Mouse (Mus musculus): ENCODE results near the gene Rph3a. TPM values are rescaled to one million over a fixed set of nuclear protein-coding genes. Genes with fewer than 3 reads are reported as not detected.

The Rph3a gene
- 100 to 1,000 TPM; 199 to 216 (median 211) TPM for total RNA-seq (2022)

- DNase-seq (ENCODE audit: low spot score in 2 of 2), result no peak
Measured at GRCm38 (mm10) chr5:121009811-121010569, at the start of gene Rph3a. Rph3a (minus strand) TSS chr5:121010092.

GRCm38 (mm10) chr5:121058261-121058660 lies 48.4 kb upstream of the Rph3a start:
- DNase-seq (ENCODE audit: low spot score in 2 of 2), result no peak

- no peak for DNase-seq (ENCODE audit: low spot score in 2 of 2)
Measured at GRCm38 (mm10) chr5:121053886-121054285, 44.0 kb upstream of the Rph3a start.

- DNase-seq (ENCODE audit: low spot score in 2 of 2), result no peak
Measured at GRCm38 (mm10) chr5:121041791-121042190, 31.9 kb upstream of the Rph3a start.

GRCm38 (mm10) chr5:121039465-121039864 lies 29.6 kb upstream of the Rph3a start:
- no peak for DNase-seq (ENCODE audit: low spot score in 2 of 2)

- no peak for DNase-seq (ENCODE audit: low spot score in 2 of 2)
Measured at GRCm38 (mm10) chr5:121030161-121030560, 20.3 kb upstream of the Rph3a start.

GRCm38 (mm10) chr5:121019505-121019904 lies 9.6 kb upstream of the Rph3a start:
- DNase-seq (ENCODE audit: low spot score in 2 of 2), result peak in 1 of 2 experiments; percentile 28

- DNase-seq (ENCODE audit: low spot score in 2 of 2), result no peak
Measured at GRCm38 (mm10) chr5:121017699-121018098, 7.8 kb upstream of the Rph3a start.

- no peak for DNase-seq (ENCODE audit: low spot score in 2 of 2)
Measured at GRCm38 (mm10) chr5:121016405-121016804, 6.5 kb upstream of the Rph3a start.

- DNase-seq (ENCODE audit: low spot score in 2 of 2), result no peak
Measured at GRCm38 (mm10) chr5:121014496-121014895, 4.6 kb upstream of the Rph3a start.

- DNase-seq (ENCODE audit: low spot score in 2 of 2), result no peak
Measured at GRCm38 (mm10) chr5:121011962-121012361, 2.1 kb upstream of the Rph3a start.

GRCm38 (mm10) chr5:121009406-121009805 lies 486 bp downstream of the Rph3a start:
- DNase-seq (ENCODE audit: low spot score in 2 of 2), result peak; percentile 50 to 63

GRCm38 (mm10) chr5:121008411-121009239 lies 1.3 kb downstream of the Rph3a start:
- DNase-seq (ENCODE audit: low spot score in 2 of 2), result peak in 1 of 2 experiments; percentile 37

GRCm38 (mm10) chr5:121007563-121007962 lies 2.3 kb downstream of the Rph3a start:
- no peak for DNase-seq (ENCODE audit: low spot score in 2 of 2)

GRCm38 (mm10) chr5:121007130-121007529 lies 2.8 kb downstream of the Rph3a start:
- DNase-seq (ENCODE audit: low spot score in 2 of 2), result no peak

GRCm38 (mm10) chr5:121006176-121006575 lies 3.7 kb downstream of the Rph3a start:
- no peak for DNase-seq (ENCODE audit: low spot score in 2 of 2)

GRCm38 (mm10) chr5:121003781-121004180 lies 6.1 kb downstream of the Rph3a start:
- peak; percentile 43 to 50 for DNase-seq (ENCODE audit: low spot score in 2 of 2)

- no peak for DNase-seq (ENCODE audit: low spot score in 2 of 2)
Measured at GRCm38 (mm10) chr5:120999573-120999972, 10.3 kb downstream of the Rph3a start.

GRCm38 (mm10) chr5:120988373-120988772 lies 21.5 kb downstream of the Rph3a start:
- DNase-seq (ENCODE audit: low spot score in 2 of 2), result no peak

- DNase-seq (ENCODE audit: low spot score in 2 of 2), result no peak
Measured at GRCm38 (mm10) chr5:120983029-120983428, 26.9 kb downstream of the Rph3a start.

- no peak for DNase-seq (ENCODE audit: low spot score in 2 of 2)
Measured at GRCm38 (mm10) chr5:120981211-120981610, 28.7 kb downstream of the Rph3a start.

- DNase-seq (ENCODE audit: low spot score in 2 of 2), result no peak
Measured at GRCm38 (mm10) chr5:120980116-120980515, 29.8 kb downstream of the Rph3a start.

Data from layer of hippocampus, adult 8-10 months (tissue).